Mouse (Mus musculus) E14TG2a.4 (cell line): ENCODE measurements at regions not wholly inside any gene's neighbourhood (a gene's known extent, or its start where the extent isn't known, plus 50 kb on each side); places are given as distances from the start of the nearest gene placed in this dataset.

Experiments used
- CTCF ChIP-seq: conservative IDR thresholded peaks from 2 replicates; pipeline ENCODE4 v1.5.1; 2014; ENCODE audit warnings: low read length
- NANOG ChIP-seq: IDR thresholded peaks from 2 replicates; pipeline ENCODE4 v1.6.1; 2014; ENCODE audit warnings: borderline replicate concordance, low read length, mixed read lengths

- no peak for TF ChIP-seq CTCF
- no peak for TF ChIP-seq NANOG
These were observed 170.2 kb downstream of the Zfp36l1 start for GRCm38 (mm10) chr12:79942563-79943131.
